Mouse (Mus musculus): Measurements from ENCODE around the gene Fcrl5. TPM values are rescaled to one million over a fixed set of nuclear protein-coding genes. Genes with fewer than 3 reads are reported as not detected.
A peak's percentile ranks its signal among the peaks of the same experiment; 100 is the strongest.

Gene Fcrl5
- polyA plus RNA-seq, 1 experiment from 2014 or later, result not detected

DNA sequence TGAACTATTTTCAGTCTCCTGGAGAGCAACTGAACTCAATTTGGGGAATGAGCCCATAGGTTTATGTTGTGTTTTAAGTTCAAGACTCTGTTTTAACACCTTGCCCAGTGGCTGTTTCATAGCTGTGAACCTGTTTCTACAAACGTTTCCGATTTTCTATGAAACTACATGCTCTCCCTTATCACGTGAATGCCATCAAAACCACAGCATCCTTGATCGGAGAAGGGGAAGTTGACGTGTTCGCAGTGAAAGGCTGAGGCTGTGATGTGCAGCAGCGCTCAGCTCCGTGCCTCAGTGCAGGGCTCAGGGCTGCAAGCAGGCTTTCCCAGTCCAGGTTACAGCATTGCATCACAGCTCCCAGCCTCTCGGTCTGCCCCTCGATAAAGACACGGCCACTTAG, 94.0 kb downstream of the Fcrl5 start:
- no peak overlapping the region for H3K4me2 ChIP-seq (ENCODE audit: low read length)
- 89% methylated on average over 11 of the region's 11 CpGs for WGBS
- no peaks in the 10 kb centered on the region for H3K9me3 ChIP-seq (replicated peaks; ENCODE audit: low read length)
- 0 out of 2 replicates have a peak, but pooled peaks cover 12% of the 10 kb centered on the region for H3K4me1 ChIP-seq (replicated peaks; ENCODE audit: insufficient read depth, low read length)
- no peak for ATAC-seq (replicated peaks; ENCODE audit: low FRiP score, low read depth)
- no peak for DNase-seq (ENCODE audit: low spot score)
- no peak for TF ChIP-seq CTCF (IDR thresholded peaks at IDR 0.05; ENCODE audit: low read depth)
- H3K4me3 ChIP-seq (replicated peaks; ENCODE audit: low read depth, low read length), result no peak overlapping the region
- H3K9ac ChIP-seq (ENCODE audit: low read depth, low read length), result no peak overlapping the region
- H3K27ac ChIP-seq, result no peak overlapping the region
- H3K27me3 ChIP-seq (ENCODE audit: insufficient read depth, low read length), result no peaks in the 10 kb centered on the region
- H3K36me3 ChIP-seq (ENCODE audit: insufficient read depth, low read length), result peaks cover 40% of the 10 kb centered on the region

DNA sequence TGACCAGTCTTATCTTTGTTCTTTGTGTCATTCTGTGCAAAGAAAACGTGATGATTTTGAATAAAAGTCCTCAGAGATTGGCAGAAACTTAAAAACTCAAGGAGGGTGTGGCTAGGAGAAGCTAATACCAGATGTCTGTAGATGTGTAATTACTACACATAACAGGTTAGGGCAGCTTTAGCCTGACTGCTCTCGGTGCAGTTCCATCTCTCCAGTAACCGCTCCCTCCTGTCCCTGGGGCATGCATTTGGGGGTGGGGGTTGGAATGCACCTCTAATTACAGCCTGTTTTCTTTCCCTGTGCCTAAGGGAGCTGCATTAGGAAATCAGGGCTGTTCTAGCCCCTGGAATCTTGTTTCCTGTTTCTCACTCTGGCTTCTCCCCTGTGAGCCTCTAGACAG, 94.7 kb downstream of the Fcrl5 start:
- no peak overlapping the region for H3K9ac ChIP-seq (ENCODE audit: low read depth, low read length)
- ATAC-seq (replicated peaks; ENCODE audit: low FRiP score, low read depth) (no peak), DNase-seq (ENCODE audit: low spot score) (no peak)
- no peak overlapping the region for H3K4me2 ChIP-seq (ENCODE audit: low read length)
- 82% methylated on average over 3 of the region's 3 CpGs for WGBS
- H3K27me3 ChIP-seq (ENCODE audit: insufficient read depth, low read length), result no peaks in the 10 kb centered on the region
- H3K27ac ChIP-seq, result no peak overlapping the region
- no peak overlapping the region for H3K4me3 ChIP-seq (replicated peaks; ENCODE audit: low read depth, low read length)
- H3K36me3 ChIP-seq (ENCODE audit: insufficient read depth, low read length), result peaks cover 40% of the 10 kb centered on the region
- 0 out of 2 replicates have a peak, but pooled peaks cover 12% of the 10 kb centered on the region for H3K4me1 ChIP-seq (replicated peaks; ENCODE audit: insufficient read depth, low read length)
- no peaks in the 10 kb centered on the region for H3K9me3 ChIP-seq (replicated peaks; ENCODE audit: low read length)
- TF ChIP-seq CTCF (IDR thresholded peaks at IDR 0.05; ENCODE audit: low read depth), result no peak

- no peak for TF ChIP-seq CTCF (IDR thresholded peaks at IDR 0.05; ENCODE audit: low read depth)
- Histone ChIP-seq H3K4me1 (replicated peaks; ENCODE audit: insufficient read depth, low read length) (no peaks in the 10 kb centered on the region), H3K9me3 (replicated peaks; ENCODE audit: low read length) (no peaks in the 10 kb centered on the region), H3K4me3 (replicated peaks; ENCODE audit: low read depth, low read length) (no peak overlapping the region), H3K27ac (no peak overlapping the region), H3K36me3 (ENCODE audit: insufficient read depth, low read length) (peaks cover 52% of the 10 kb centered on the region), H3K27me3 (ENCODE audit: insufficient read depth, low read length) (no peaks in the 10 kb centered on the region), H3K9ac (ENCODE audit: low read depth, low read length) (no peak overlapping the region), H3K4me2 (ENCODE audit: low read length) (no peak overlapping the region)
- 0 out of 2 replicates have a peak, but pooled peaks have one; percentile 49 for ATAC-seq (replicated peaks; ENCODE audit: low FRiP score, low read depth)
- 57% methylated on average over 7 of the region's 7 CpGs for WGBS
- no peak for DNase-seq (ENCODE audit: low spot score)
Observed at GRCm38 (mm10) chr3:87533667-87534378, 98.2 kb downstream of the Fcrl5 start.

- no peak for ATAC-seq (replicated peaks; ENCODE audit: low FRiP score, low read depth)
- H3K4me3 ChIP-seq (replicated peaks; ENCODE audit: low read depth, low read length), result no peak overlapping the region
- no peak for TF ChIP-seq CTCF (IDR thresholded peaks at IDR 0.05; ENCODE audit: low read depth)
- WGBS, result 60% methylated on average over 10 of the region's 10 CpGs
- peaks cover 30% of the 10 kb centered on the region for H3K36me3 ChIP-seq (ENCODE audit: insufficient read depth, low read length)
- H3K27me3 ChIP-seq (ENCODE audit: insufficient read depth, low read length), result no peaks in the 10 kb centered on the region
- no peak overlapping the region for H3K27ac ChIP-seq
- H3K9me3 ChIP-seq (replicated peaks; ENCODE audit: low read length), result no peaks in the 10 kb centered on the region
- H3K9ac ChIP-seq (ENCODE audit: low read depth, low read length), result no peak overlapping the region
- H3K4me2 ChIP-seq (ENCODE audit: low read length), result no peak overlapping the region
- DNase-seq (ENCODE audit: low spot score), result no peak
- H3K4me1 ChIP-seq (replicated peaks; ENCODE audit: insufficient read depth, low read length), result no peaks in the 10 kb centered on the region; the same call in 1 of the 2 replicates
Observed at GRCm38 (mm10) chr3:87538034-87538433, 102.5 kb downstream of the Fcrl5 start.

GRCm38 (mm10) chr3:87540028-87540675, 104.6 kb downstream of the Fcrl5 start:
- Histone ChIP-seq H3K4me2 (ENCODE audit: low read length) (no peak overlapping the region), H3K27ac (no peak overlapping the region), H3K9ac (ENCODE audit: low read depth, low read length) (no peak overlapping the region), H3K9me3 (replicated peaks; ENCODE audit: low read length) (no peaks in the 10 kb centered on the region), H3K36me3 (ENCODE audit: insufficient read depth, low read length) (peaks cover 23% of the 10 kb centered on the region), H3K4me3 (replicated peaks; ENCODE audit: low read depth, low read length) (no peak overlapping the region), H3K27me3 (ENCODE audit: insufficient read depth, low read length) (no peaks in the 10 kb centered on the region), H3K4me1 (replicated peaks; ENCODE audit: insufficient read depth, low read length) (no peaks in the 10 kb centered on the region; the same call in 1 of the 2 replicates)
- ATAC-seq (replicated peaks; ENCODE audit: low FRiP score, low read depth) (no peak), DNase-seq (ENCODE audit: low spot score) (no peak)
- TF ChIP-seq CTCF (IDR thresholded peaks at IDR 0.05; ENCODE audit: low read depth), result no peak
- 69% methylated on average over 11 of the region's 11 CpGs for WGBS

DNA sequence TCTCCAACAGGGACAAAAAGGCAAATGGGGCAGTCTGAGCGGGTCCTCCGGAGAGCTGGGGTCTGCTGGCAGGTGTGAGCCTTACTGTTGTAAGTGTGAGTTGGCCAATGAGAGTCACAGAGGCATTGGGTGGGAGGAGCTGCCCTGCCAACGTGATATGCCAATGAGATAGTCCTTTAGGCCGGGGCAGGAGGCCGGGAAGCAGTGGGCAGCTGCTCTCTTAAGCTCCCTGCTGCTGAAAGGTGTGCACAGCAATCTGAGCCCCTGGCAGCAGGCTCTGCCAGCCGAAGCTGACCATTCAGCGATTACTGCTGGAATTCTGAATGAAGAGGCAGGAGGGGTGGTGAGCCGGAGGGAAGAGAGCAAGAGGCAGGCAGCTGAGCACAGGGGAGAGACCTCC, 105.1 kb downstream of the Fcrl5 start:
- Histone ChIP-seq H3K27ac (no peak overlapping the region), H3K4me1 (replicated peaks; ENCODE audit: insufficient read depth, low read length) (no peaks in the 10 kb centered on the region; the same call in 1 of the 2 replicates), H3K4me2 (ENCODE audit: low read length) (no peak overlapping the region), H3K9me3 (replicated peaks; ENCODE audit: low read length) (no peaks in the 10 kb centered on the region), H3K27me3 (ENCODE audit: insufficient read depth, low read length) (no peaks in the 10 kb centered on the region), H3K36me3 (ENCODE audit: insufficient read depth, low read length) (peaks cover 18% of the 10 kb centered on the region), H3K4me3 (replicated peaks; ENCODE audit: low read depth, low read length) (no peak overlapping the region), H3K9ac (ENCODE audit: low read depth, low read length) (no peak overlapping the region)
- 37% methylated on average over 8 of the region's 8 CpGs for WGBS
- ATAC-seq (replicated peaks; ENCODE audit: low FRiP score, low read depth) (no peak), DNase-seq (ENCODE audit: low spot score) (no peak)
- no peak for TF ChIP-seq CTCF (IDR thresholded peaks at IDR 0.05; ENCODE audit: low read depth)

Data from kidney, postnatal 0 days (tissue).